Mouse (Mus musculus): ENCODE measurements around the gene Gpr179. TPM values are rescaled to one million over a fixed set of nuclear protein-coding genes. Genes with fewer than 3 reads are reported as not detected.
A peak's percentile ranks its signal among the peaks of the same experiment; 100 is the strongest.

Gpr179 gene
- 2.8 and 3.3 TPM in 2 replicates for total RNA-seq (2021)
- long read RNA-seq, experiment 1, partial matches to known transcripts = 1 of 3 reads
- long read RNA-seq, experiment 1, other reads (novel, unspliced or antisense) = 1 of 3 reads
- long read RNA-seq, experiment 2, partial matches to known transcripts = 1 of 6 reads
- long read RNA-seq, experiment 2, other reads (novel, unspliced or antisense) = 5 of 6 reads

- DNase-seq = peak; percentile 40
Observed at GRCm38 (mm10) chr11:97352027-97352684, at the start of gene Gpr179. Gpr179 (minus strand) TSS chr11:97352077.

DNA sequence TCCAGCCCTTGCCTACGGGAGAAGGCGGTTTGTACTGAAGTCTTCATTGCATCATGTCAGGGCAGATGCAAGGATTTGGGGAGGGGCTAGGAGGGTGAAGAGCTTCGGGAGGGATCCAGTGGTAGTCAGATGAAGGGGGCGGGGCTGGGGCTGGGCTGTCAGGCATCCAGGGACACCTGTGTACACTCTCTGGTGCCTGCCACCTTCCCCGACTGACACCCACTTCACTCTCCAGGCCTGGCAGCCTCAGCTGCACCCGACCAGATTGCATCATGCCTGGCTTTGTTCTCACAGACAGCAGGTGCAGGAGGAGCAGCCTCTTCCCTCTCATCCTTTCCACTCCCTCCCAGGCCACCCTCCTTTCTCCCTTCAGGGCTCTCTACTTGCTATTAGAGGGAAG is 49.2 kb upstream of the Gpr179 start:
- DNase-seq = peak; percentile 49

GRCm38 (mm10) chr11:97399958-97400710 is 48.3 kb upstream of the Gpr179 start:
- peak; percentile 91 for DNase-seq

- no peak for DNase-seq
Observed at GRCm38 (mm10) chr11:97398506-97398905, 46.6 kb upstream of the Gpr179 start.

GRCm38 (mm10) chr11:97394146-97394545 is 42.3 kb upstream of the Gpr179 start:
- no peak for DNase-seq

GRCm38 (mm10) chr11:97393658-97394057 is 41.8 kb upstream of the Gpr179 start:
- DNase-seq = no peak

DNA sequence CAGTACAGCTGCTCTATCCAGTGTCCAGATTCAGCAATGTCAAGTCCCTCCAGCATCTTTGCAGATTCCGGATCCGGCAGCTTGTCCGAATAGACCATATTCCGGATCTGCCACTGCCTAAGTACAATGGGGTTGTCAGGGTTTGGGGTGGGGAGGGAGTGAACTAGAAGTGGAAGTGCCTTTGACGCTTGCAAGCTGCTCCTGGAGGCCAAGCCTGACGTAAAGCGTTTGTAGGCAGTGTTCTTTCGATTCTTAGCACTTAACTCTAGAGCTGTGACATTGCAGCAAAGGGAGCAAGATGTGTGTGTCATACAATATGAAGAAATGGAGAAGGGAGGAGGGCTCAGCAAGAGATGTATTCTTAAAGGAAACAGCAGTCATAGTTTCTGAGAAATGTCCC is 37.2 kb upstream of the Gpr179 start:
- no peak for DNase-seq

DNA sequence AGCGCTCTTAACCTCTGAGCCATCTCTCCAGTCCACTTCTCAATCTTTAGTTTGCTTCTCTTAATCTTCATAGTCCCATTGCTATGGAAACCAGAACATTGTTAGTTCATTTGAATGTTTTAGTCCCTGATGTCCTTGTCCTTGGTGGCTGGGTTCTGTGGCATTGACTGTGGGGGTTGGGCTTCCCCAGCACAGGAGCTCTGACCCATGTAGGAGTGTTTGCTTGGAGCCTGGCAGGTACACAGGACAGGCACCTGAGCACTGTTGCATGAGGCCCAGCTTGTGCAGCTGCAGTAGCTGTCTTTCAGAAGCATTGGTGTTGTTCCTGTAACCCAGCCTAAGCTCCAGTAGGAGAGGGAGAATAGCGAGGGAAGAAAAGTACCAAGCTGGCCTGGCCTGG is 35.9 kb upstream of the Gpr179 start:
- DNase-seq = peak; percentile 70

DNA sequence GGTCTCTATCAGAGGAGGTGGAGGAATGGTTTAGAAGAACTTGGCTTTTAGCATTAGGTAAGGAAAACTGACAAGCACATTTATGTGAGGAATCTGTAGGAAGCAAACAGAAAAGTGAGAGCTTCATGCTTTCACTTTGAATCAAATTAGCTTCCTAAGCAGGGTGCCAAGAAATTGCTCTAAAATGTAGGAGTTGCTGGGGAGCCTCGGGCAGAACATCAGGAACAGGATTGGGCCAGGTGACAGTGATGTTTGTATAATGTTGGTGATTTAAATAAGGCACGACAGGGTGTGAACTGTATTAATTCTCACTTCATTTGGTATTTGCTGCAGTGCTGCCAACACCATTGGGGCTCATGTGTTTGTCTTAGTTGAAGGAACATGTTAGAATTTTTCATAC is 31.9 kb upstream of the Gpr179 start:
- no peak for DNase-seq

- no peak for DNase-seq
Observed at GRCm38 (mm10) chr11:97383017-97383416, 31.1 kb upstream of the Gpr179 start.

DNA sequence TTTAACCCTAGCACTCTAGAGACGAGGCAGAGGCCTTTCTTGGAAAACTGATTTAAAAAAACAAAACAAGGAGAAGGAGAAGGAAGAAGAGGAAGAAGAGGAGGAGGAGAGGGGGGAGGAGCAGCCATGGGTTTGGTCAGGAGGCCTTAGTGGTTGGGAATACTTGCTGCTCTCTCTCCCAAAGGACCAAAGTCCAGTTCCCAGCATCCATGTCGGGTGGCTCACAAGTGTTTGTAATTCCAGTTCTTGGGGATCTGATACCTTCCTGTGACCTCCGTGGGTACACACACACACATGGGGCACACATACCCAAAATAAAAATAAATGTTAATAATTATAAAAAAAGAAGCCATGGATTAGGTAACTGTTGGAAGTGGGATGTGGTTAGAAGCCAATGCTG is 28.2 kb upstream of the Gpr179 start:
- DNase-seq = no peak

DNA sequence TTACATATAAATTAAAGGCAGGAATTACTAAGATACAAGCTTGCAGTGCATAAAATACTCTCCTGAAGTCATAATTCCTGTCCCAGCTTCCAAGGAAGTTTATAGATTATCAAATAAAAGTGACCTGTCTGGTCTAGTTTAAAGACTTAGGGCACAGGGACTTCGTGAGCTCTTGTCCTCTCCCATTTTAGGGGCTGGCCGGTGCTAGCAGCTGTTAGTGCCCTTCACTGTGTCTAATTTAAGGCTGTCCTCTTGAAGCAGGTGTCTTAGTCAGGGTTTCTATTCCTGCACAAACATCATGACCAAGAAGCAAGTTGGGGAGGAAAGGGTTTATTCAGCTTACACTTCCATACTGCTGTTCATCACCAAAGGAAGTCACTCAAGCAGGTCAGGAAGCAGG is 21.5 kb upstream of the Gpr179 start:
- no peak for DNase-seq

DNA sequence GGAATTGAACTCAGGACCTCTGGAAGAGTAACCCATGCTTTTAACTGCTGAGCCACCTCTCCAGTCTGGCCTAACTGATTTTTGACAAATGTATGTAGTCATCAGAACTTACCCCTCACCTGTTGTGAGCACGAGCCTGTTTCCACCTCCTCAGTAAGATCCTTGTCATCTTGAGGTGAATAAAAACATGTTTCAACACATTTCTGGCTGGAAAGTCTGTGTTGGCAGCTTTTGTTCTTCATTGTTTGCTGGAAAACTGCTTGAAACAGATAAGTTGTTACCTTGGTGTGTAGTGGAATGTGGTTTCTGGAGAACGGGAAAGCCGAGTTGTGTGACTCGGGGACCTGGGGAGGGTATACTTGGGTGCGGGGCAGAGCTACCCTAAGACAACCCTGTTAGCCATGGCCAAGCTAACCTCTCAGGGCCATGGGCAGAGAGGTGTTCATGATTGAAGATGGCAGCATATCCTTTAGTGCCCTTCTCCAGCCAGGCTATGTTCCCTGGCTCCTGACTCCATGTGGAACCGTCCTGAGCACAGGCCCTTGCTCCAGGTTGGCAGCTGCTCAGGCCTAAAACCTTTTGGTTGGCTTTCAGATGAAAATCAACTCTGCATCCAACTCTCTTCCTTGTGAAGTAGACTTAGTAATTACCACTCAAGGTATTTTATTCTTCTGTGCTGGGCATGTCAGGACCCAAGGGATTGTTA is 20.4 kb upstream of the Gpr179 start:
- DNase-seq = no peak

DNA sequence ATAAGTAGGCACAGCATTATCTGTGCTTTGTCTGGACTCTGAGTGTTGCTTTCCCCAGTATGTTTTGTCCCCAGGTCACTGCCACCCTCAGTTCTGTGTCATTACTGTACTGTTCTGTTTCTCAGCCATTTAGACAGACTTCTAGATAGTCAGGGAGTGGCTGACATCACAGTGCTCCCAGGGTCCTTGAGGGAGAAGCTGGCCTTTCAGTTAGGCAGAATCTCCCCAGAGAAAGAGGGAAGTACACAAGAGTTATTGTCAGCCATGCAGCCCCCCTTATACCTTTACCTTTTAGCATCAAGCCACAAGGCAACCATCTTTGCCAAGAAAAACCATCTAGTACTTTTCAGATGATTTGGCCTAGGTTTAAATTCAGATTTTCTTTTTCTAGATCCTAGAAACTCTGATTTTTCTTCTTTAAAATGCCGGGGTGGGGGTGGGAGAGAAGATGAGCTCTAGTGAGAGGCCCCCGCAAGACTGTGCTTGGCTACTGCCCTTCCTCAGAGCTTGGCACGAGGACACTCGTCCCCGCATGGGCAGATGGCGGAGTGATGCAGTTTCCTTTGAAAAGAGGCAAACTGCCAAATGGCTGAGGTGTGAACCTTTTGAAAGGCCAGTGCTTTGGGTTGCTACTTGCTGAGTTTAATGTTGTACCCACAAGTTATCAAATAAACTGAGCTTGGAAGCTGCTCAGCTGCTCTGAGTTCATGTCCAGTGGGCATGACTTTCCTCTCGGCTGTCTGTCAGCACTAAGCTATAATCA is 18.6 kb upstream of the Gpr179 start:
- peak; percentile 37 for DNase-seq

DNA sequence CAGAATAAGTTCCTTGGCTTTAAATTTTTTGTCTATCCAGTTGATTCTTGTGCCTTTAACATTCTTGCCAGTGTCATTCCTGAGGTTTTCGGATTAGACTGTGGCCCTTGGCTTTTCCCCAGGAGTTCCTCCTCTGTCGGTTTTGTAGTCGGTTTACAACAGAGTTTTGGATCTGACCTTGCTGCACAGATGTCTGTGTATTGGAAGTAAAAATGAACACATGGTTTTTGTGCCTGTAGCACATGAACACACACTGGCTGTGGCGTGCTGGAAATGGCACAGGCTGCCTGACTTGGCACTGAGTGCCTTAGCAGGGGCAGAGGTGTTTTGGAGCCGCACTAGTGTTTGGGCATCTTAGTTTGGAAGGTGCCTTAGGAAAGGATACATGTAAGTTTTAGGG is 16.6 kb upstream of the Gpr179 start:
- DNase-seq = no peak

- no peak for DNase-seq
Observed at GRCm38 (mm10) chr11:97365556-97365955, 13.7 kb upstream of the Gpr179 start.

DNA sequence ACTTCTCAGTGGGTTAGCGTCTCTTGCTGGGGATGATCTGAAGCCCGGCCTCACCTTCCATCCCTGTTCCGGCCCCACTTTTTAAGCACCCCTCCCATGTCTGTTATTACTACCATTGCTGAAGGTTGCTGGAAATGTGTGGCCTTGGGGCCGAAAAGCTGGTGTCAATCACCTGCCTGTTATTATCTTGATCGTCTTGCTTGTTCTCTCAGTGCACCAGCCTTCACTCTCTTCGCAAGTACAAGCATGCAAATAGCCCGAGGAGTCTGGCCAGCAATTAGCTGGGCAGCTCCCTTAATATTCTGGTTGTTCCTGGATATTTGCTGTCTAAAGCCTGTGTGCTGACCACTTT is 11.7 kb upstream of the Gpr179 start:
- peak; percentile 43 for DNase-seq

GRCm38 (mm10) chr11:97362943-97363643 is 11.2 kb upstream of the Gpr179 start:
- peak; percentile 75 for DNase-seq

DNA sequence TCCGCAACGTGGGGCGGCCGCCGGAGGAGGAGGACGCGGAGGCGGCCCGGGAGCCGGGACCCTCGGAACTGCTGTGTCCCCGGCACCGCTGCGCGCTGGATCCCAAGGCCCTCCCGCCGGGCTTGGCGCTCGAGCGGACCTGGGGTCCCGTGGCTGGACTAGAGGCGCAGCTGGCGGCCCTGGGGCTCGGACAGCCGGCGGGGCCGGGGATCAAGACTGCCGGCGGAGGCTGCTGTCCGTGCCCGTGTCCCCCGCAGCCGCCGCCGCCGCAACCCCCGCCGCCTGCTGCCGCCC is 10.7 kb upstream of the Gpr179 start:
- DNase-seq = no peak

- DNase-seq = peak; percentile 97
Observed at GRCm38 (mm10) chr11:97361948-97362648, 10.2 kb upstream of the Gpr179 start, which contains the start of gene Socs7. Socs7 (plus strand) TSS chr11:97362551.

DNA sequence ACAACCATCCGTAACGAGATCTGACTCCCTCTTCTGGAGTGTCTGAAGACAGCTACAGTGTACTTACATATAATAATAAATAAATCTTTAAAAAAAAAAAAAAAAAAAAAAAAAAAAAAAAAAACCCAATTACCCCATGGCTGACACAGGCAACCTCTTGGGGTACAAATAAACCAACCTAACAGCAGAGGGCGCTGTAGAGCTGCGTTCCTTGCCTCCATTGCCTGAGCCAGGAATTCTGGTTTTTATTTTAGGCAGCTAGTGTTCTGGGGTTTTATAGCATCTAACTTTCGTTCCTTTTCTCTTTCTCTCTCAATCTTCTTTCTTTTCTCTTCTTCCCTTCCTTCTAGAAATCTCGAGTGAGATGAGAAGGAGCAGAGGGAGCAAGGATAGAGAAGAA is 5.8 kb upstream of the Gpr179 start:
- DNase-seq = peak; percentile 85

All from adrenal gland, postnatal 14 days (tissue).